Mouse (Mus musculus) heart, postnatal 0 days (tissue): ENCODE results near the gene Stac. TPM values are rescaled to one million over a fixed set of nuclear protein-coding genes. Genes with fewer than 3 reads are reported as not detected.
A peak's percentile ranks its signal among the peaks of the same experiment; 100 is the strongest.

ENCODE experiments used
- ATAC-seq: fragments of 200-750 bp; cut with Nextera tagmentation; 2 replicates; pipeline ENCODE4 v1.8.0; 2017; ENCODE audit warnings: low read depth, moderate number of reproducible peaks, moderate library complexity; ENCODE audit not compliant: insufficient read depth
- DNase-seq: peaks from one replicate; pipeline ENCODE4 v3.0.0-alpha.2; 2016; ENCODE audit warnings: low spot score
- H3K27ac ChIP-seq: fragments of 300-500 bp; sonication (generic); 2 replicates; pipeline ENCODE4 v1.5.1; 2014; ENCODE audit warnings: low read depth, mild to moderate bottlenecking
- H3K27me3 ChIP-seq: fragments of 300-500 bp; sonication (generic); 2 replicates; pipeline ENCODE4 v1.6.1; 2014; ENCODE audit warnings: low read length, mixed read lengths; ENCODE audit not compliant: control insufficient read depth, insufficient read depth
- H3K36me3 ChIP-seq: fragments of 300-500 bp; sonication (generic); replicated peaks from 2 replicates; pipeline ENCODE4 v1.6.1; 2014; ENCODE audit warnings: low read length, mixed read lengths; ENCODE audit not compliant: control insufficient read depth, insufficient read depth
- H3K4me1 ChIP-seq: fragments of 300-500 bp; sonication (generic); 2 replicates; pipeline ENCODE4 v1.6.1; 2014; ENCODE audit warnings: antibody characterized with exemption; ENCODE audit not compliant: control insufficient read depth, insufficient read depth
- H3K4me2 ChIP-seq: fragments of 300-500 bp; sonication (generic); 2 replicates; pipeline ENCODE4 v1.6.1; 2014; ENCODE audit warnings: low read depth, mild to moderate bottlenecking, low read length, moderate library complexity
- H3K4me3 ChIP-seq: fragments of 300-500 bp; sonication (generic); 2 replicates; pipeline ENCODE4 v1.5.1; 2014; ENCODE audit warnings: low read depth, low read length
- H3K9ac ChIP-seq: fragments of 300-500 bp; sonication (generic); replicated peaks from 2 replicates; pipeline ENCODE4 v1.6.1; 2014; ENCODE audit warnings: low read depth, low read length, mixed read lengths
- H3K9me3 ChIP-seq: fragments of 300-500 bp; sonication (generic); replicated peaks from 2 replicates; pipeline ENCODE4 v1.6.1; 2016; ENCODE audit warnings: low read length; ENCODE audit not compliant: control insufficient read depth
- CTCF ChIP-seq: IDR thresholded peaks from 2 replicates; pipeline ENCODE4 v1.5.1; 2016; ENCODE audit warnings: antibody characterized with exemption, control low read depth, low read depth
- EP300 ChIP-seq: IDR thresholded peaks from 2 replicates; pipeline ENCODE4 v1.6.1; 2016; ENCODE audit warnings: antibody characterized with exemption, low read depth
- WGBS: fragments of 180-500 bp; shearing (Covaris S2); extraction: QIAGEN DNeasy Blood & Tissue Kit; methylation state at CpG from one replicate; pipeline ENCODE4 v1.1.7; 2014; 5-methylcytosine and 5-hydroxymethylcytosine counted together
- polyA plus RNA-seq: library from polyadenylated mRNA; unstranded; fragments of >200 nt; fragmentation: Nextera tagmentation; extraction: Ambion mirVana; gene quantifications from 2 replicates; pipeline ENCODE4 v1.2.1, GENCODE M21; 2015
- total RNA-seq: library from RNA; depleted of rRNA; stranded (reverse); fragments of >200 nt; gene quantifications from 2 replicates; pipeline ENCODE4 v1.2.3, GENCODE M21; 2014; ENCODE audit warnings: low replicate concordance

The Stac gene
- total and polyA plus RNA-seq, 2 experiments from 2014 or later = 0.15 to 0.53 TPM

DNA sequence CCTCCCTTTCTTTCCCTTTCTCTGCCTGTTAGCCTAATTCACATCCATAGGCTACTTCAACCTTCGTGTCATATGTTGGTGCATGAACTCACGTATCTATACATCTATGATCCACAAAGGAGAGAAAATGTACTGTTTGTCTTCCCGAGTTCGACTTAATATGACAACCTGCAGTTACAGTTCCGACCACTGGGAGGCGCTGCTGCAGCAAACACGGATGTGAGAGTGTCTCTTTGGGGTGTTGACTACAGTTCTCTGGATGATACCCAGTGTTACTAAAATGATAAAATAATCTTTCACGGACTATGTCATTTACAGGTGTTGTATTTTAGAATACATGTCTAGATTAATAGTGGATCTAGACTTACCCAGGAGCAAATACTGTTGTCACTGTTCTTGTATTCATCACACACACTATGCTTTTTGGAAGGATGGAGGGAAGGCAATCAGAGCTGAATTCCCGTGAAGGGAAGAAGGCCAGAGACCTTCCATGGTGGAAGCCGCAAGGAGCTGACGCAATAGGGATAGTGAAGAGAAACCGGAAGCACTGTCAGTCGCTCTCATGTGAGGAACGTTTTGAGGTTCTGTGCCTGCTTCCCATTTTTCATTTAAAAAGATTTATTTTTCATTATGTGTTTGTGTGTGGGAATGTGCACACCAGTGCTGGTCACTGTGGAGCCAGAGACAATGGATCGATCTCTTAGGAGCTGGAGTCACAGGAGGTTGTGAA lies 138.5 kb downstream of the Stac start:
- Histone ChIP-seq H3K4me1 (no peaks in the 10 kb centered on the region), H3K9ac (no peak overlapping the region), H3K9me3 (no peaks in the 10 kb centered on the region), H3K27me3 (no peaks in the 10 kb centered on the region), H3K4me3 (no peak overlapping the region), H3K36me3 (no peaks in the 10 kb centered on the region), H3K27ac (no peak overlapping the region), H3K4me2 (no peak overlapping the region)
- TF ChIP-seq EP300 = no peak
- peak; percentile 63 for TF ChIP-seq CTCF
- 59% methylated on average over 15 of the region's 15 CpGs for WGBS
- DNase-seq = no peak
- ATAC-seq = no peak

DNA sequence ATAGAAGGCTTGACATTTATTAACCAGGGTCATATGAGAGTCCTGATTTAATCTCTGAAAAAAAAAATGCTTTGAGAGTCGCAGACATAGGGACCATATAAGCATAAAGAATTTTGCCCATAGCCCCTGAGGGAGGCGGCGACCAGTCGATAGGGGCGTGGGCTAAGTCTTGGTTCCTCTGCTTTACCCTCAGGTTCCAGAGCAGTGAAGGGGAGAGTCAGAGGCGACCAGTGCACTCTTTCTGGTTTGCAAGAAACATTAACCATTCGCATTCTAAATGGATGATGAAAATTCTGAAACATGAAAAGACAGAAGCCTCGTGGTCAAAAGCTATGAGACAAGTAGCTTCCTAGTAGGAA lies 139.2 kb downstream of the Stac start:
- Histone ChIP-seq H3K27me3 (no peaks in the 10 kb centered on the region), H3K27ac (no peak overlapping the region), H3K4me2 (no peak overlapping the region), H3K9me3 (no peaks in the 10 kb centered on the region), H3K36me3 (no peaks in the 10 kb centered on the region), H3K9ac (no peak overlapping the region), H3K4me1 (no peaks in the 10 kb centered on the region), H3K4me3 (no peak overlapping the region)
- ATAC-seq (no peak), DNase-seq (no peak)
- 81% methylated on average over 8 of the region's 8 CpGs for WGBS
- TF ChIP-seq EP300 (no peak), CTCF (no peak)

DNA sequence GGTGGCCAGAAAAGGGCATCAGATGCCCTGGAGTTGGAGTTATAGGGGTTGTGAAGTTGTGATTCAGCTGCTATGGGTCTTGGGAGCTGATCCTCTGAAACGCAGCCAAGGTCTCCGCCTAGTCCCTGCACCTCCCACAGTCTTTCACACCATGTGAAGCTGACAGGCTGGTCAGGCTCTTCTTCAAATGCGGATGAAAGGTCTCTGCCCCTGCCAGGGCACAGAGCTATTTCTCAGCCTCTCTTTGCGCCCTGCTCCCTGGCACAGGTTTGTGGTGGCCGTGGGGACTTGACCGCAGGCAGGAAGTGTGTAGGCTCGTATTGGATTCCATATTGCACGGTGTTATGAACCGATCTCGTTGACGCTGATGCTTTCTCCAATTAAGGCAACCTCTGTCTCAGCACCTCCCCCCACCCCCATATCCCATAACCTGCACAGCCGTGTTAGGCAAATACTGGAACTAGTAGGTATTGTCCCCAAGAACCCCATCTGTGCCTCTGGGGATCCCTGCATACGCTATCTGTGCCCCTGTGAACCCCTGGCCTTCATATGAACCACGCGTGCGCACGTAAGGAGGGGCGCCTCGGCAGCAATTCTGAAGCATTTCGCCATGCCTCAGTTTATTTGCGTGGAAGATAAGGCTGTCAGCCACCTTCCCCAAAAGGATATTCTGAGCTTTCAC lies 139.7 kb downstream of the Stac start:
- no peak overlapping the region for H3K4me2 ChIP-seq
- H3K27me3 ChIP-seq = no peaks in the 10 kb centered on the region
- no peaks in the 10 kb centered on the region for H3K9me3 ChIP-seq
- H3K36me3 ChIP-seq = no peaks in the 10 kb centered on the region
- no peaks in the 10 kb centered on the region for H3K4me1 ChIP-seq
- ATAC-seq = 0 out of 2 replicates have a peak, but pooled peaks have one; percentile 30
- DNase-seq = no peak
- 67% methylated on average over 21 of the region's 21 CpGs for WGBS
- no peak overlapping the region for H3K9ac ChIP-seq
- TF ChIP-seq CTCF (no peak), EP300 (no peak)
- H3K27ac ChIP-seq = no peak overlapping the region
- H3K4me3 ChIP-seq = no peak overlapping the region

DNA sequence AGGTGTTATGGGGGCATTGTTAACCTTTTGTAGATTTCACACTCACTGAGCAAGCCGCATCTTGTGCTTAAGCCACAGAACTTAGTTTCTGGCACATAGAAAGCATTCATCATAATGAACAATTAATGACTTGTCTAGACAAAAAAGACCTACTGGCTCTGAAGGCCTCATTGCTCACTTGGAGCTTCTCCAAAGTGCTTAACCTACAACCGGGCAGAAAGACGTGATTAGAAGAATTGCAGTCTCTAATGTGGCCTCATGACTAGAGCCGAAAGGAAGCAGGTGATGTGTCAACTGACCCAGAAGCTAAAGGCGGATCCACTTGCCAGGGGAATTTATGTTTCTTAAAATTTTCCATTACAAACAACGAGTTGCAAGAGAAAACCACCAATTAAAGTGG lies 147.5 kb downstream of the Stac start:
- Histone ChIP-seq H3K9me3 (no peaks in the 10 kb centered on the region), H3K4me3 (no peak overlapping the region), H3K9ac (no peak overlapping the region), H3K27ac (no peak overlapping the region), H3K36me3 (no peaks in the 10 kb centered on the region), H3K4me1 (no peaks in the 10 kb centered on the region), H3K27me3 (no peaks in the 10 kb centered on the region), H3K4me2 (no peak overlapping the region)
- TF ChIP-seq CTCF (no peak), EP300 (no peak)
- DNase-seq (no peak), ATAC-seq (no peak)
- WGBS = 69% methylated on average over 6 of the region's 6 CpGs

DNA sequence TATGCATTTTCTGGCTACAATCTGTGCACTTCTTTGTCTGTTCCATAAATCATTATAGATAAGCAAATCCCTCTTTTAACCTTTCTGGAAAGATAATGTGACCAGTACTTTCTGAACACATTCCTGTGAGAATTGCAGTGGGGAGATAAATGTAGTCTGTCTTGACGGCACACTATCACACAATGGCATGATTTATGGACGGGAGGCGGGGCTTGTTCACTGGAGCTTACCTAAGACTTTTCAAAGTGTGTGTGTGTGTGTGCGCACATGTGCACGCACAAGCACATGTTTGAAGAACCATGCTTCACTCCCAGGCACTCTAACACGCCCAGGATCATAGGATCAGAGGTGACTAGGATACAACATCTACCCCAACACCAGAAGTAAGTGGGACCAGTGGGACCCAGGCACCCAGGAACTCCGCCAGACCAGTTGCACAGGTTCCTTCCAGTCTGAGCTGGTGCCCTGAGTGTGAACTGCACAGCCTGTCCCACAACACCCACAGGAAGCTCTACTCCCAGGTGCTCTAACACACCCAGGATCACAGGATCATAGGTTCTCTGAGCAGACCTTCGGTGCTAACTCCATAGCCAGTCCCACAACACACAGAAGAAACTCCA lies 154.6 kb downstream of the Stac start:
- H3K27me3 ChIP-seq = no peaks in the 10 kb centered on the region
- DNase-seq = no peak
- H3K4me3 ChIP-seq = no peak overlapping the region
- H3K36me3 ChIP-seq = no peaks in the 10 kb centered on the region
- TF ChIP-seq EP300 (no peak), CTCF (no peak)
- no peaks in the 10 kb centered on the region for H3K9me3 ChIP-seq
- H3K4me2 ChIP-seq = no peak overlapping the region
- H3K4me1 ChIP-seq = no peaks in the 10 kb centered on the region
- no peak for ATAC-seq
- 71% methylated on average over 8 of the region's 8 CpGs for WGBS
- H3K9ac ChIP-seq = no peak overlapping the region
- no peak overlapping the region for H3K27ac ChIP-seq
